Mouse (Mus musculus) CH12.LX (cell line): ENCODE measurements around the gene 2310007B03Rik. TPM values are rescaled to one million over a fixed set of nuclear protein-coding genes. Genes with fewer than 3 reads are reported as not detected.

Source experiments
- DNase-seq: peaks from one replicate; pipeline ENCODE4 v3.0.0-alpha.2; 2013; ENCODE audit errors: extremely low read depth
- H3K27ac ChIP-seq: 2 replicates; pipeline ENCODE4 v1.5.1; 2012; ENCODE audit warnings: low read depth, mild to moderate bottlenecking, control low read depth, moderate library complexity; ENCODE audit not compliant: insufficient read depth
- H3K27me3 ChIP-seq: replicated peaks from 2 replicates; pipeline ENCODE3; 2012; ENCODE audit warnings: inconsistent platforms
- H3K36me3 ChIP-seq, 2 experiments: replicated peaks in 1 of 2; 2 replicates each; pipeline versions ENCODE3 to v1.6.1; 2012; ENCODE audit warnings: inconsistent platforms in 1 of 2, low read length in 1 of 2, mild to moderate bottlenecking in 1 of 2, mixed read lengths in 1 of 2, moderate library complexity in 1 of 2; ENCODE audit not compliant: control insufficient read depth in 1 of 2, insufficient read depth in 1 of 2
- H3K4me1 ChIP-seq, 2 experiments: 2 replicates each; pipeline ENCODE4 v1.6.1; 2012; ENCODE audit warnings: inconsistent platforms in 1 of 2, moderate library complexity in 1 of 2; ENCODE audit not compliant: insufficient read depth in 2 of 2, control insufficient read depth in 1 of 2
- H3K4me2 ChIP-seq: 2 replicates; pipeline ENCODE4 v1.6.1; 2012; ENCODE audit warnings: low read depth, mild to moderate bottlenecking, control low read depth; ENCODE audit not compliant: poor library complexity, insufficient read depth, severe bottlenecking
- H3K4me3 ChIP-seq, 3 experiments: fragments of 150-350 bp in 1 of 3; sonication (generic) in 1 of 3; replicated peaks in 1 of 3; 2 replicates each; pipeline versions ENCODE3 to v1.5.1; 2011 to 2012; ENCODE audit warnings: low read depth in 2 of 3, low read length in 2 of 3, mild to moderate bottlenecking in 2 of 3, moderate library complexity in 2 of 3, control low read depth in 1 of 3, improper control_type of control experiment in 1 of 3, inconsistent platforms in 1 of 3, mixed read lengths in 1 of 3; ENCODE audit not compliant: poor library complexity in 1 of 3
- H3K79me2 ChIP-seq: replicated peaks from 2 replicates; pipeline ENCODE4 v1.6.1; 2012; ENCODE audit warnings: mild to moderate bottlenecking, moderate library complexity; ENCODE audit not compliant: control insufficient read depth, poor library complexity, insufficient read depth, severe bottlenecking; ENCODE audit errors: extremely low read depth
- H3K9ac ChIP-seq: 2 replicates; pipeline ENCODE4 v1.6.1; 2012; ENCODE audit warnings: low read depth, mild to moderate bottlenecking, control low read depth, moderate library complexity; ENCODE audit not compliant: insufficient read depth
- H3K9me3 ChIP-seq: replicated peaks from 2 replicates; pipeline ENCODE3; 2012; ENCODE audit warnings: low read length, inconsistent platforms, mixed read lengths
- IRF4 ChIP-seq: IDR thresholded peaks from 2 replicates; pipeline ENCODE4 v1.6.1; 2014; ENCODE audit warnings: low read depth, mild to moderate bottlenecking, inconsistent platforms, low read length, improper control_type of control experiment
- MAZ ChIP-seq: IDR thresholded peaks from 2 replicates; pipeline ENCODE4 v1.6.1; 2012; ENCODE audit warnings: low read depth, mild to moderate bottlenecking, inconsistent platforms, low read length, improper control_type of control experiment, moderate library complexity
- MXI1 ChIP-seq: IDR thresholded peaks from 2 replicates; pipeline ENCODE4 v1.6.1; 2011; ENCODE audit warnings: mild to moderate bottlenecking, low read depth, low read length, improper control_type of control experiment
- POLR2A ChIP-seq: IDR thresholded peaks from 2 replicates; pipeline ENCODE4 v1.6.1; 2011; ENCODE audit warnings: low read depth, mild to moderate bottlenecking, improper control_type of control experiment, low read length
- UBTF ChIP-seq: IDR thresholded peaks from 2 replicates; pipeline ENCODE4 v1.6.1; 2012; ENCODE audit warnings: low read depth, mild to moderate bottlenecking, inconsistent platforms, low read length, improper control_type of control experiment, moderate library complexity
- ZMIZ1 ChIP-seq: IDR thresholded peaks from 2 replicates; pipeline ENCODE4 v1.6.1; 2012; ENCODE audit warnings: low read depth, mild to moderate bottlenecking, inconsistent platforms, low read length, improper control_type of control experiment
- dilution Hi-C: fragments of 300-500 bp; cut with MboI; formaldehyde crosslinking; loops from 2 replicates; pipeline ENCODE4 v1.14.3; 2020; ENCODE audit warnings: low sequenced_read_pairs; ENCODE audit not compliant: extremely low pct_unique_long_range_greater_than_20kb, extremely low pct_ligation_motif_present
- in situ Hi-C: fragments of 300-500 bp; cut with MboI; formaldehyde crosslinking; loops from 3 replicates; pipeline ENCODE4 v1.14.3; 2019; ENCODE audit warnings: low sequenced_read_pairs, low pct_ligation_motif_present, low pct_unique_long_range_greater_than_20kb, mixed read lengths
- polyA plus RNA-seq: library from polyadenylated mRNA; unstranded; fragments of >175 nt; gene quantifications from 2 replicates; pipeline ENCODE4 v1.2.1, GENCODE M21; 2012; ENCODE audit warnings: low read depth; ENCODE audit not compliant: insufficient read length
- total RNA-seq, 2 experiments: library from RNA; depleted of rRNA; stranded (reverse); fragments of 300-350 nt in 1 of 2; fragments of >200 nt in 1 of 2; gene quantifications; 2 replicates each; pipeline ENCODE4 v1.2.3; 2012 to 2014

Gene 2310007B03Rik
- total and polyA plus RNA-seq, 3 experiments = 0.08 TPM; not detected in 2

DNA sequence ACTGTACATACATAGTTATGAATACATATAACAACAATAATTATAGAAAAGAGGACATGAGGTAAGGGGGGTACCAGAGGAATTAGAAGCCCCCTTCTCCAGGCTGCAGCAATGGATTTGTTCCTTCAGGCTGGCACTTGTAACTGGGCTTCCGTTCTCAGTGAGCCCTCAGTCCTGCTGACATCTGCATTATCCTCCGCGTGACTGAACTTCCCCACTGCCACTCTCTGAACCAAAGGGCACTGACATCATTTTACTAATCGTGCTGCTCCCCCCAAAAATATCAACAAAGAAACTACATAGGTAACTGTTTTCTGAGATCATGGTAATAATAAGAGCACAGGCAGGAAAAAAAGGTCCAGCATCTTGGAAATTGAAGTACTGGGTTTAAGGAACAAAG lies 41.9 kb downstream of the 2310007B03Rik start:
- Histone ChIP-seq H3K27ac (no peak overlapping the region), H3K27me3 (peaks cover 73% of the 10 kb centered on the region), H3K9me3 (no peaks in the 10 kb centered on the region), H3K4me3 (no peak overlapping the region), H3K4me2 (no peak overlapping the region), H3K79me2 (no peaks in the 10 kb centered on the region), H3K9ac (no peak overlapping the region), H3K36me3 (no peaks in the 10 kb centered on the region), H3K4me1 (peaks cover 0 to 8% of the 10 kb centered on the region in 2 experiments; a peak in 2 of 4 replicates)
- dilution Hi-C loops = no loop called here
- in situ Hi-C loops = no loop called here
- TF ChIP-seq ZMIZ1 = no peak
- no peak for DNase-seq

DNA sequence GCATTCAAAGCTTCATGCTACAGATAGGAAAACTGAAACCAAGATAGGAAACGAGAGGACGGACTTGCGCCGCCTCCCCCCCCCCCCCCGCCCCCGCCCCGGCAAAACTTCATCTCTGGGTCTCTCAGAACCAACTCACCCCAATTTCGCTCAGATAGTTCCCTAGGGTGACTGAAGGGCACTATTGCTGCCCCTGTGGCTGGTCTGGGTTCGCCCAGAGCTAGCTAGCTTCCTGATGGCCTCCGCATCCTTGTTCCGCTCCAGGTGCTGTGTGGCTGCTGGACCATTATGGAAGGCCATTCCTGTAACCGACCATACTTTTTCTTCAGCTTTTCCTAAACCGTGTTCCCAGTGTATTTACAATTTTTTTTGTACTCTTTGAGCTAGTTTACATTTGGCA lies 45.3 kb downstream of the 2310007B03Rik start:
- dilution Hi-C loops = no loop called here
- no peak for TF ChIP-seq POLR2A
- TF ChIP-seq IRF4 = no peak
- TF ChIP-seq MXI1 = no peak
- H3K79me2 ChIP-seq = no peaks in the 10 kb centered on the region
- peak overlapping the region; percentile 85 for H3K4me2 ChIP-seq
- no peak overlapping the region for H3K27ac ChIP-seq
- peak overlapping the region in 2 of 3 experiments; percentile 22 to 28 for H3K4me3 ChIP-seq
- no peak for DNase-seq
- H3K4me1 ChIP-seq = peaks cover 0 to 8% of the 10 kb centered on the region in 2 experiments; a peak in 2 of 4 replicates
- in situ Hi-C loops = no loop called here
- H3K9ac ChIP-seq = no peak overlapping the region
- no peaks in the 10 kb centered on the region for H3K36me3 ChIP-seq
- H3K27me3 ChIP-seq = peaks cover 61% of the 10 kb centered on the region
- H3K9me3 ChIP-seq = peaks cover 16% of the 10 kb centered on the region

DNA sequence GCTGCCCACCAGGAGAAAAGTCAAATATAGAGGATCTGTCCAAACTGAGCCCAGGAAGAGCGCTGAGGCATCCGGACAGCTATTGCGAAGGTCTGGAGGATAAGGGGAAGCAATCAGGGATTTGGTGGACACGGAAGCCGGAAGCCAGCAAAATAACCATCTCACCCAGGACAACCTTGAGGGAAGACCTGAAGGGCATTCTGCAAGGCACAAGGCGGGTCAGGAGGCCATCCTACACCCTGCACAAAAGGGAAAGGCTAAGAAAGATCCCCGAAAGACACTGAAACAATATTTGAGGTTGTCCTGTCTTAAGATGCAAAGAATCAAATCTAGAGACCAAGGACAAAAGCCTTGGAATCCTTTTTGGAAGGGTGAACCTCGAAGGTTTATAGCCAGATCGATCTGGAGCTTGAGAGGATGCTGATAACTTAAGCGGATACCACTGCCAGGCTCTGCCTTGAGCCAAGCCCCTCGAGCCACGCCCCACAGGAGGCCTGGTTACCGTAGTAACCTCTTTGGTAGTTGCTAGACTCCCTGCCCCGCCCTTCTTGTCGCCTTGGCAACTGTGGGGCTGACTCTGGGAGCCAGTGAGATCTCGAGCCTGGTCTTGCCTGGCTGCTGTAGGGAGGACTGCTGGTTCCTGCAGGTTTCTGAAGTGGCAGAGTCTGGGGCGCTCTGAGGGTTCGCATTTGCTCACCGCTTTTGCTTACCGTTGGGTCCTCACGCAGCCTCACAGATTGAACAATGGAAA lies 45.9 kb downstream of the 2310007B03Rik start:
- peak; percentile 89 for DNase-seq
- peak overlapping the region in 2 of 3 experiments; percentile 22 to 28 for H3K4me3 ChIP-seq
- dilution Hi-C loops = no loop called here
- H3K9me3 ChIP-seq = peaks cover 16% of the 10 kb centered on the region
- no peak overlapping the region for H3K9ac ChIP-seq
- no peak overlapping the region for H3K27ac ChIP-seq
- TF ChIP-seq UBTF (no peak), MAZ (peak; percentile 60; the same call in 1 of the 2 replicates), MXI1 (peak; percentile 94)
- H3K36me3 ChIP-seq = no peaks in the 10 kb centered on the region
- in situ Hi-C loops = no loop called here
- no peaks in the 10 kb centered on the region for H3K79me2 ChIP-seq
- H3K27me3 ChIP-seq = peaks cover 58% of the 10 kb centered on the region
- peaks cover 0 to 8% of the 10 kb centered on the region in 2 experiments; a peak in 2 of 4 replicates for H3K4me1 ChIP-seq
- peak overlapping the region; percentile 85 for H3K4me2 ChIP-seq
